In genomic region chr12:99280826-99281225, GRCm38 (mm10) we compare ENCODE assay signal across 27 mouse cellular contexts.
A peak's percentile ranks its signal among the peaks of the same experiment; 100 is the strongest.
DNase-seq lines count a peak whose midpoint lies in the region; ATAC-seq lines count a peak whose summit lies in the region.
"Had no signal": no experiment of that assay in that cellular context is flagged by ENCODE, and none has a peak within 500 bp of the region (broad histone marks: within the 10 kb centered on the region; RNA-seq: fewer than 3 reads in every experiment).

No protein-coding gene starts in this region.

- H3K9ac ChIP-seq in hindbrain, embryonic 12.5 days: no peak overlapping the region
- no peak overlapping the region for H3K9ac ChIP-seq in midbrain, embryonic 11.5 days (ENCODE audit: low read length)
- H3K9ac ChIP-seq: midbrain, embryonic 12.5 days; neural tube, embryonic 12.5 days had no signal

- intact Hi-C loops in heart, postnatal 10 days (cut with DNase I): no loop called here

- 92% methylated on average over 13 of the region's 13 CpGs for WGBS in hindbrain, embryonic 10.5 days
- 91% methylated on average over 13 of the region's 13 CpGs for WGBS in hindbrain, embryonic 12.5 days
- WGBS in midbrain, embryonic 10.5 days: 90% methylated on average over 13 of the region's 13 CpGs
- WGBS in midbrain, embryonic 11.5 days: 92% methylated on average over 13 of the region's 13 CpGs

- DNase-seq in cerebellum, adult 18-20 months: peak; percentile 45 to 50
- DNase-seq in cerebellum, postnatal 10 days: no peak
- DNase-seq in heart, adult 11 months: peak; percentile 91
- no peak for DNase-seq in heart, postnatal 10 days
- no peak for DNase-seq in hindbrain, embryonic 10.5 days (ENCODE audit: low spot score)
- DNase-seq in midbrain, embryonic 10.5 days (ENCODE audit: low spot score): no peak
- no peak for DNase-seq in midbrain, embryonic 11.5 days (ENCODE audit: low spot score, missing footprints)
- DNase-seq: adrenal gland, adult 8-10 months; cerebellum, adult 9-11 months; kidney, adult 8-10 months; kidney, postnatal 4 days; left cerebral cortex, postnatal 4 days; lung, adult 18-20 months; lung, postnatal 4 days; right cerebral cortex, postnatal 4 days; thymus, adult 18-20 months; thymus, postnatal 25 days had no signal

- H3K36me3 ChIP-seq in hindbrain, embryonic 10.5 days: peaks cover 17% of the 10 kb centered on the region
- H3K36me3 ChIP-seq in hindbrain, embryonic 12.5 days: no peaks in the 10 kb centered on the region
- H3K36me3 ChIP-seq in midbrain, embryonic 10.5 days: peaks cover 20% of the 10 kb centered on the region
- H3K36me3 ChIP-seq in midbrain, embryonic 11.5 days (ENCODE audit: control insufficient read depth, insufficient read depth, low read length): no peaks in the 10 kb centered on the region
- H3K36me3 ChIP-seq: midbrain, embryonic 12.5 days; neural tube, embryonic 12.5 days had no signal

- H3K4me1 ChIP-seq in hindbrain, embryonic 10.5 days (replicated peaks): peaks cover 51% of the 10 kb centered on the region
- peaks cover 24% of the 10 kb centered on the region for H3K4me1 ChIP-seq in hindbrain, embryonic 12.5 days
- peaks cover 68% of the 10 kb centered on the region for H3K4me1 ChIP-seq in midbrain, embryonic 10.5 days
- peaks cover 28% of the 10 kb centered on the region for H3K4me1 ChIP-seq in midbrain, embryonic 11.5 days (ENCODE audit: control insufficient read depth, insufficient read depth, low read length)

- no peaks in the 10 kb centered on the region for H3K27me3 ChIP-seq in hindbrain, embryonic 10.5 days (ENCODE audit: insufficient read depth, poor library complexity, severe bottlenecking)
- H3K27me3 ChIP-seq in hindbrain, embryonic 12.5 days: no peaks in the 10 kb centered on the region
- no peaks in the 10 kb centered on the region for H3K27me3 ChIP-seq in midbrain, embryonic 10.5 days (ENCODE audit: low read depth, poor library complexity, severe bottlenecking)
- H3K27me3 ChIP-seq in midbrain, embryonic 11.5 days (ENCODE audit: control insufficient read depth, insufficient read depth, low read length): no peaks in the 10 kb centered on the region
- H3K27me3 ChIP-seq: CH12.LX; midbrain, embryonic 12.5 days; neural tube, embryonic 12.5 days had no signal

- ATAC-seq in hindbrain, embryonic 12.5 days (ENCODE audit: low FRiP score): no peak
- ATAC-seq in midbrain, embryonic 11.5 days (ENCODE audit: low FRiP score): no peak
- ATAC-seq: forebrain, embryonic 14.5 days; intestine, embryonic 16.5 days; lung, postnatal 0 days had no signal

- no peaks in the 10 kb centered on the region for H3K9me3 ChIP-seq in hindbrain, embryonic 10.5 days
- no peaks in the 10 kb centered on the region for H3K9me3 ChIP-seq in hindbrain, embryonic 12.5 days (replicated peaks)
- H3K9me3 ChIP-seq in midbrain, embryonic 10.5 days (replicated peaks): no peaks in the 10 kb centered on the region; the same call in 1 of the 2 replicates
- H3K9me3 ChIP-seq in midbrain, embryonic 11.5 days (ENCODE audit: control insufficient read depth, low read length): no peaks in the 10 kb centered on the region
- H3K9me3 ChIP-seq: midbrain, embryonic 12.5 days; neural tube, embryonic 12.5 days had no signal

- H3K27ac ChIP-seq in hindbrain, embryonic 10.5 days: peak overlapping the region; percentile 37; the same call in 1 of the 2 replicates
- H3K27ac ChIP-seq in hindbrain, embryonic 12.5 days: no peak overlapping the region
- H3K27ac ChIP-seq in midbrain, embryonic 10.5 days (replicated peaks): peak overlapping the region; percentile 63; the same call in 1 of the 2 replicates
- no peak overlapping the region for H3K27ac ChIP-seq in midbrain, embryonic 11.5 days (ENCODE audit: low read depth, low read length)
- H3K27ac ChIP-seq: kidney, postnatal 0 days; midbrain, embryonic 12.5 days; neural tube, embryonic 12.5 days; stomach, postnatal 0 days had no signal

- H3K4me2 ChIP-seq in hindbrain, embryonic 12.5 days (replicated peaks): no peak overlapping the region
- H3K4me2 ChIP-seq in midbrain, embryonic 11.5 days: no peak overlapping the region
- H3K4me2 ChIP-seq: midbrain, embryonic 12.5 days; neural tube, embryonic 12.5 days had no signal

- H3K4me3 ChIP-seq in hindbrain, embryonic 10.5 days: no peak overlapping the region
- H3K4me3 ChIP-seq in hindbrain, embryonic 12.5 days: no peak overlapping the region
- H3K4me3 ChIP-seq in midbrain, embryonic 10.5 days: no peak overlapping the region
- H3K4me3 ChIP-seq in midbrain, embryonic 11.5 days (ENCODE audit: low read depth, low read length): no peak overlapping the region
- H3K4me3 ChIP-seq: midbrain, embryonic 12.5 days; myocyte; neural tube, embryonic 12.5 days had no signal

Comparison
In these comparisons a context has a peak if more than half of its experiments do, and no peak if none do; other contexts are left out.
1. DNase-seq: peak in cerebellum, adult 18-20 months (2 of 2) and heart, adult 11 months (single experiment); none in cerebellum, postnatal 10 days (0 of 2), heart, postnatal 10 days (0 of 2), hindbrain, embryonic 10.5 days (single experiment), midbrain, embryonic 10.5 days (single experiment) and midbrain, embryonic 11.5 days (single experiment).
2. H3K27ac ChIP-seq: peak in hindbrain, embryonic 10.5 days (single experiment) and midbrain, embryonic 10.5 days (single experiment); none in hindbrain, embryonic 12.5 days (single experiment) and midbrain, embryonic 11.5 days (single experiment).